Mouse (Mus musculus): ENCODE results near the gene Nbeal2.

The Nbeal2 gene

DNA sequence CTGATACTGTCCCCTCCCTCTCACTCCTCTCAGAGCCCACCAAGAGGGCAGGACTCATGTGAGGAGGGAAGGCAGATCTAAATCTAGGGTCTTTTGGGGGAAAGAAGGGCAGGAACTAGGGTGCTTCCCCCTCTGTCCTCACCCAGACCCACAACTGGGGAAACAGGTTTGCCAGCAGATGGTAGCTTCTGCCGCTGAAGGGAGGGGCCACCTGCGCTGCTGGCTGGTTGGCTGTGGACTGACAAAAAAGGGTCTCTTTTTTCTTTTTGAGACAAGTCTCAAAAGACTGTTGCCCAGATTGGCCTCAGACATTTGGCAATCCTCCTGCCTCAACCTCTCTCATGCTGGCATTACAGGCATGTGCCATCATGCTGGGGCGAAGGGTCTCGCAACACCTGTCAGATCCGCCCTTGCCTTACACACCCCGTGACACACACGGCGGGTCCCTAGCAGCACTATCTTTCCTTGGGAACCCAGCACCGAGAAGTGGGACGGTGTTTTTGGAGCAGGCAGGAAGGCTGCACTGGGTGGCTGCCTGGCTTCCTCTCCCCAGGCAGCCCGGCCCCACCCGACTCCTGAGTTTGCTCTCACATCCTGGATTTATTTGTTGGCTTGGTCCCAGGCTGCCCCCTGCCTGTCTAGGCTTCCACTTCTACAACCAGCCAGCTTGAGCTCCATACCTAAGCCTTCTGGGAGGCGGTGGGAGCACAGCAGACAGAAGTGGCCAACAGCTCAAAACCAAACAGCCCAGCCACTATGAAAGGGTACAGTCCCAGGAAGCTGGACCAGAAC is 1.8 kb downstream of the Nbeal2 start:
- DNase-seq (ENCODE audit: low spot score in 2 of 2): peak in 1 of 2 experiments; percentile 38

DNA sequence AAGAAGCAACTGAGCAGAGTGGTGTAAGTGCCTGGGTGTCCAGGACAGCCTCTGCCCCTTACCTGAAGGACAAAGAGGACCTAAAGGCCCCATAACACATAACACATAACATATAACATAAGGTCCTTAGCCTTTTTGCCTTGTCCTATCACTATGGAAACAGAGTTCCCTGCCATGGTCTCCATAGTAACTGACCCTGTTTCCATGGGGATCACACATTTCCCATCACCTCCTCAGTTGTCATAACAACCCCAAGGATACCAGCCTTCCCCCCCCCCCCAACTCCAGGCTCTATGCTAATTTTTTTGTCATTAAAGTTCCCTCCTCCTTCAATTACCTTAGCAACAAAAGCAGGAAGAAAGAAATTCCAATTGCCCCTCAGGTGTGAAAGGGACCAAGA is 4.2 kb downstream of the Nbeal2 start:
- DNase-seq (ENCODE audit: low spot score in 2 of 2): no peak

- DNase-seq (ENCODE audit: low spot score in 2 of 2): peak in 1 of 2 experiments; percentile 70
Observed at GRCm38 (mm10) chr9:110645219-110645618, 8.7 kb downstream of the Nbeal2 start.

- no peak for DNase-seq (ENCODE audit: low spot score in 2 of 2)
Observed at GRCm38 (mm10) chr9:110644295-110644694, 9.7 kb downstream of the Nbeal2 start.

GRCm38 (mm10) chr9:110643787-110644186 is 10.2 kb downstream of the Nbeal2 start:
- DNase-seq (ENCODE audit: low spot score in 2 of 2): no peak

DNA sequence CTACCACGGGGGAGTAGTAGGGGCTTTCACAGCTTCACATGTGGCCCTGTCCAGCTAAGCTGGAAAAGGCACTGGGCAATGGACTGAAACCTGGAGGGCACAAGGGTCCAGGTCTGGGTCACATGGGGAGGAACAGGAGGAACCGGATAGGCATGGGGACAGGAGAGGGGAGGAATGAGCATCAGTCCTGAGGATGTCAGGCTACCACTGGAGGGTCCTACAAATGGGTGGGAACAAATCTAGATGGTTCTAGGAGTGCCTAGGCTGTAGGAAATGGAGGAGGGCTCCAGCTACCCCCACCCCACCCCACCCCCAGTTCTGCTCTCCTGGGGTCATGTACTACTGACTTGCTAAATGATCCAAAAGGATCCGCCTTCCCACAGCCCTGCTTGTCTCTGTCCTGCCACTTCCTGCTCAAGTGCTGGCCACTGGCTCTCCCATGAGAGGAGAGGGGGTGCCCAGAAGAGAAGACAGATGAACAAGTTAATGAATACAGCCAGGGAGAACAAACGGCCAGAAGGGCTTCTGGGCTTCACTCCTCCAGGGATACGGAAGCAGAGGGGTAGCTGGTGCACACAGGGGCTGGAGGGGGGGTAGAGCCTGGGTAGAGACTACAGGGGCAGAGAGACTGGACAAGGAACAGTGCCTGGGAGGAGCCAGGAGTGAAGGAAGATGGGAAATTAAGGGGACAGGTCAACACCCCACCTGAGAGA is 11.0 kb downstream of the Nbeal2 start:
- DNase-seq (ENCODE audit: low spot score in 2 of 2): no peak

DNA sequence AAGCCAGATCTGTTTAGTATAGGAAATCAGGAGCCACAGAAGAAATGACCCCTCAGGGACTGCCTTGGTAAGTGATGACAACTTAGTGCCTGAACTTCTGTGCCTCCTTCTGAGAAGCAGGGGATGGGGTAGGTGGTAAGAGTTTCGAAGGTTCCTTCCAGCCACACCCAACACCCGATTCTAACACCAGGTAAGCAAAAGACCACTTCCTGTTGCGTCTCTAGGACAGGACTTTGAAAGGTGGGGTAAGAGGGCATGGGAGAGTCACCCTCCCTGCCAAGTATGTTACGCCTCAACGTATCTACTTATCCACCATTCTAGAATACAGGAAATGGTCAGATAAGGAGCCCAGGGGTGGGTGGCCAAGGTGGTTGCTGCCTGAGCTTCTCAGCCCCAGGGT is 13.0 kb downstream of the Nbeal2 start:
- no peak for DNase-seq (ENCODE audit: low spot score in 2 of 2)

DNA sequence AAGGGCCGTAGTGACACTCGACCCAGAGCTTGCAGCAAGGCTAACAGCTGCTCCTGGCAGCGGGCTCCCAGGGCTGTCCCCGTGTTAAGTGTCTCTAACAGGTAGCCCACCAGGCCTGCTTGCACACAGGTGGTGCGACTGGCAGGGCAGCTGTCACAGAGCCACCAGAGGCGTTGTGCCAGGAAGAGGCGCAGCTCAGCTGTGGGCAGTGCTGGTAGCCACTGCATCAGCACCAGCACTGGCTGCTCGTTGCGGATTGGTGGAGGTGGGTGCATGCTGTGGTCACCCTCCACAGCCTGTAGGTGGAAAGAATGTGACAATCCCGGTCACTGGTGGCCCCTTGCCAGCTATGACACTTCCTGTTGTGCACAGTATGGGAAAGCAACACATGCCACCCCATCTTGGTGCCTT is 15.3 kb downstream of the Nbeal2 start:
- DNase-seq (ENCODE audit: low spot score in 2 of 2): no peak

DNA sequence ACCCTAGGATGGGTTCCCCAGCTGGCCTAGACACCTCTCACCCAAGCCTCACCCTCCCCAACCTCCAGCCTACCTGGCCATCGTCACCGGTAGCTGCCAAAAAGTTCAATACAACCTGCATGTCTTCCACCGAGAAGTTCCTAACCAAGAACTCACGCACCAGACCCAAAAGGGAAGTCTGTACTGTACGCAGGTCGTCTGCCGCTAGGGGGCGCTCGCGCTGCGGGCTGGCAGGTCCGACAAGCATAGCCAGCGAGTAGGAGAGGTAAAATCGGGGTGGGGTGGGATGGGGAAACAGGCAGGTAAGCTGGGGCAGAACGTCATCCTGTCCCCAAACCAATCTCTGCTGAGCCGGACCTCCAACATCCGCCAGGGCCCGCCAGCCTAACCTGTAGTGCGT is 18.7 kb downstream of the Nbeal2 start:
- DNase-seq (ENCODE audit: low spot score in 2 of 2): peak; percentile 87 to 95

- DNase-seq (ENCODE audit: low spot score in 2 of 2): no peak
Observed at GRCm38 (mm10) chr9:110633882-110634281, 20.1 kb downstream of the Nbeal2 start.

GRCm38 (mm10) chr9:110632671-110633070 is 21.3 kb downstream of the Nbeal2 start:
- DNase-seq (ENCODE audit: low spot score in 2 of 2): no peak

- DNase-seq (ENCODE audit: low spot score in 2 of 2): no peak
Observed at GRCm38 (mm10) chr9:110631651-110632275, 22.2 kb downstream of the Nbeal2 start.

- DNase-seq (ENCODE audit: low spot score in 2 of 2): peak in 1 of 2 experiments; percentile 77
Observed at GRCm38 (mm10) chr9:110631191-110631590, 22.8 kb downstream of the Nbeal2 start.

- no peak for DNase-seq (ENCODE audit: low spot score in 2 of 2)
Observed at GRCm38 (mm10) chr9:110630171-110630570, 23.8 kb downstream of the Nbeal2 start.

DNA sequence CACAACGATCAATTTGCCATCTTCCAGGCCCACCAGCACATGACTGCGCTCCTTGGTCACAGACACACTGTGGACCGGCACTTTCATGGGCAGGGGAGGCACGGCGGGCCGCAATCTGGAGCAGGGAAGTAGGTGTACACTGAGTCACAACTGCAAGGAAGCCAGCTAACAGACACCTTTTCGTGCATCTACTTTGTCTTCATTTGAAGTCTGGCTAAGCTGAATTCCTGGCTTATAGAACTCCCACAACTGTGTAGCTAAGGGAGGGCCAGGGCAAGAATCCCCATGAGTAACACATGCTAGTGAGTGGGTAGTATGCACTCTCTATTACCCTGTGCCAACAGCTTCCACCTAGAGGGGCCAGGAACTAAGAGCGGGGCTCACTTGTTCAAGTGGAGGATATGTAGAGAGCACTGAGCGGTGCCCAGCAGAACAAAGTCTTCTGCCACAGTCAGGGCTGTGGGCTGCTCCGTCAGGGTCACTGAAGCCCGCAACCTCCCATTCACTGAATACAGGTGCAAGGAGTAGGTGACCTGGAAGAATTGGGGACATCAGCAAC is 28.5 kb downstream of the Nbeal2 start:
- DNase-seq (ENCODE audit: low spot score in 2 of 2): no peak

DNA sequence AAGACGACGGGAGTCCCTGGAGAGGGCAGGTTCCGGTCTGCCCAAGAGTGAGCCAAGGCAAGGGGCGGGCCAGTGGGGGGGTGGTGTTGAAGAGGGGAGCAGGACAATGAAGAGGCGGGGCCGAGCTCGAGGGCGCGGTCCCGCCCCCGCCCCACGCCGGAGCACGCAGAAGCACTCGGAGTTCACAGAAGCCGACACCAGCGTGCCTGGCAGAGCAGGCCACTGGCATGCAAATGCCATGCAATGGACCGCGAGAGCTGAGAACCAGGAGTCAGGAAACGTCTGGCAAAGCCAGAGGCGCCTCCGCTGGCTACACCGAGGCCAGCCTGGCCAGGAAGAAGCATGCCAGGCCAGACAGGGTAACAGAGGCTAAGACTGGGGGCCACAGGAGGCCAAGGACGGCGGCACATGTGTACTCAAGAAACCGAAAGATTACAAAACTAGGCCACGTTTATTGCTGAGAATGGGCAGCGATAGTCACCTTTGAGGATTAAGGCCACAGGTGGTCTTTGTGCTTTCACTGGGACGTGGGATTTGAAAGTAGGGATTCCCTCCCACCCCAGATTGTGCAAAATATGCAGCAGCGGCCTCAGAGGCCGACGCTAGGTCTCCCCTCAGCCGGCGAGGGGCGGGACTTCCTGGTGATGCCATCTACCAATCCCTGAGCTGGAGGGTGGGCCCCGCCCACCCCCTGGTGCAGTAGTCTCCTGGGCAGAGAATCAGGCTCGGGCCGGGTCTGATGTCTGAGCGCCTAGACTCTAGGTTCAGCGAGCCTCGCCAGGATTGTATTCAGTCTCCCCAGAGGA is 29.4 kb downstream of the Nbeal2 start, which contains the start of gene Nradd:
TSS of gene Nradd (minus strand) at position 92 of the 806 bp plus-strand sequence.
- DNase-seq (ENCODE audit: low spot score in 2 of 2): peak in 1 of 2 experiments; percentile 81

DNA sequence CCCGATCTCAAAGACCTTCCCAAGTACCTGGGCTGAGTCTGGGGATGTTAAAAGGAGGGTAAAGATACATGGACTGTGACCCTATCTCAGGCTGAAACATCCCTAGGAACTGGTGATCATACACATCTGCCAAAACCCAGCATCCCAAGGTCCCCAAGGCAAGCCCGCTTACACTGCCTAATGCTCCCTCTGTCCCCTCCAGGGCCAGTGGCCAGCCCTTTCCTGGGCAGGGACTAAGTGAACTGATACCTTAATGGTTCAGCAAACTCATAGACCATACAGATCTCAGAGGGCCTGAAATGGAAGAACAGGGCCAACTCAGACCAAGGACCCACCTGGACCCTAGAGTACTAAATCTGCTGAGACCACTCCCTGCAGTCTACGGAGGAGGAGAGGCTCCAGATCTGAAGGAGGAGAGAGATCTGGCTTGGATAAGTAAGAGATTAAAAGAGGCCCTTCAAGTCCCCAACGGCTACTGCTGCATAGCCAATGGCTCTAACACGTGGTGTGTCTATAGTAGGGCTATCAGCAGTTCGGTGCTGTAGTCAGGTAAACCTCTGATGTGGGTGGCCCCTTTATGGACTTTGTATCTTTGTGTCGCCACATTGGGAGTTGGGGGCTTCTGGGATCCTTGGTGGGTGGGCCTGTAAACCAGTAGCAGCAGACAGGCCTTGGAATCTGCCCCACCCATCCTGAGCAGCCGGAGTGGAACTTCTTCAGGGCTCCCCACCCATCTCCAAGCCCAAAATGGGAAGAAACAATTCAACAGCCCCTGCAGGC is 30.4 kb downstream of the Nbeal2 start:
- DNase-seq (ENCODE audit: low spot score in 2 of 2): no peak

DNA sequence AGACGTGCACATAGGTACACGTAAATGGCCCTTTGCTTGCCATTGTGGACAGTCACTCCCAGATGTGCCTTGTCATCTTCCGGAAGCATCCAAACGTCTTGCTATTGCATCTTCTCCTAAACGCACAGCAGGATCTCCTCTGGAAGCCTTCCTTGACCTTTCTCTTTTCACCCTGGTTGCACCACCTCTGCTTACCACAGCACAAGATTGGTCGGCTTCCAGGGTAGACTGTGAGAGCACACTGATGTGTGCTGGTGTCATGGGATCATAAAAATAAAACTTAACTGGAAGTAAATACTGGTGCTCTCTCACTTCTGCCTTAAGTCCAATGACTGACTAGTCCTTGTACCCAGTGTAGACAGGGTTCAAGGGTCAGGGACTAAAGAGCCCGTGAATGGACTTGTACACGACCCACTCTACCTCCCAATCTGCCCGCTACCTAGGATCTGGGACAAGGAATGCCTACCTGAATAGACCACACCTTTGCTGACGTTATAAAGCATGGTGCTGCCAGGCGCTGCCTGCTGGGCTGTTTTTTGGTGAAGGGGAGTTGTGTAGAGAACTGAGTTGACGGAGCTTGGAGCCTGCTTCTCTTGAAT is 31.2 kb downstream of the Nbeal2 start:
- no peak for DNase-seq (ENCODE audit: low spot score in 2 of 2)

- DNase-seq (ENCODE audit: low spot score in 2 of 2): no peak
Observed at GRCm38 (mm10) chr9:110620685-110621084, 33.3 kb downstream of the Nbeal2 start.

DNA sequence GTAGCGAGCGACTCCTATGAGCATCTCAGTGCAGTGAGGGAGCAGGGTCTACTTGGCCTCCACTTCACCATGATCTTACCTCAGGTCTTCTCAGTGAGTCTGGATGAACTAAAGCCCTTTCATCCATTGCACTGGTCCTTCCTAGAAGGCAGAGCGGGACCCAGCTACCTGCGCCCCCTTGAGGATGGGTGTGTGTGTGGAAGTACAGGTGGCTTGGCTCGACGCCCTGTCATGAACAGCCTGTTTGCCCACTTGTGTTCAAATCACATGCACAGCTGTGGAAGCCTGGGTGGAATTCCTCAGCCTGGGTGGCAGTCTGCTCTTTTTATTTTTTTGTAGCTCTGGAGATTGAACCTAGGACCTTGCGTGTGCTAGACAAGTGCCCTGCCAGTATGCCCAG is 33.8 kb downstream of the Nbeal2 start:
- peak in 1 of 2 experiments; percentile 20 for DNase-seq (ENCODE audit: low spot score in 2 of 2)

All from spleen, postnatal 10 days (tissue).